Mouse (Mus musculus) heart, embryonic 13.5 days (tissue): ENCODE data around the gene Fam241a. TPM values are rescaled to one million over a fixed set of nuclear protein-coding genes. Genes with fewer than 3 reads are reported as not detected.
A peak's percentile ranks its signal among the peaks of the same experiment; 100 is the strongest.

Experiments used
- ATAC-seq: fragments of 200-750 bp; cut with Nextera tagmentation; 2 replicates; pipeline ENCODE4 v1.8.0; 2017; ENCODE audit warnings: moderate TSS enrichment; ENCODE audit not compliant: insufficient number of reproducible peaks, low FRiP score, low TSS enrichment; ENCODE audit errors: extremely low read depth
- H3K27ac ChIP-seq: fragments of 300-500 bp; sonication (generic); replicated peaks from 2 replicates; pipeline ENCODE4 v1.5.1; 2015; ENCODE audit warnings: moderate library complexity, mild to moderate bottlenecking, inconsistent platforms
- H3K27me3 ChIP-seq: fragments of 300-500 bp; sonication (generic); replicated peaks from 2 replicates; pipeline ENCODE4 v1.6.1; 2015; ENCODE audit warnings: mild to moderate bottlenecking, inconsistent platforms
- H3K36me3 ChIP-seq: fragments of 300-500 bp; sonication (generic); 2 replicates; pipeline ENCODE4 v1.6.1; 2015; ENCODE audit warnings: mild to moderate bottlenecking, inconsistent platforms
- H3K4me1 ChIP-seq: fragments of 300-500 bp; sonication (generic); 2 replicates; pipeline ENCODE4 v1.6.1; 2015; ENCODE audit warnings: inconsistent platforms
- H3K4me2 ChIP-seq: fragments of 300-500 bp; sonication (generic); 2 replicates; pipeline ENCODE4 v1.6.1; 2015; ENCODE audit warnings: inconsistent platforms, mild to moderate bottlenecking, moderate library complexity
- H3K4me3 ChIP-seq: fragments of 300-500 bp; sonication (generic); 2 replicates; pipeline ENCODE4 v1.5.1; 2015; ENCODE audit warnings: moderate library complexity, mild to moderate bottlenecking, inconsistent platforms
- H3K9ac ChIP-seq: fragments of 300-500 bp; sonication (generic); 2 replicates; pipeline ENCODE4 v1.6.1; 2015; ENCODE audit warnings: inconsistent platforms, mild to moderate bottlenecking, moderate library complexity
- H3K9me3 ChIP-seq: fragments of 300-500 bp; sonication (generic); 2 replicates; pipeline ENCODE4 v1.6.1; 2016; ENCODE audit warnings: inconsistent platforms
- WGBS: fragments of 180-500 bp; shearing (Covaris S2); methylation state at CpG from one replicate; pipeline ENCODE4 v1.1.7; 2015; ENCODE audit warnings: mixed read lengths; 5-methylcytosine and 5-hydroxymethylcytosine counted together
- polyA plus RNA-seq: library from polyadenylated mRNA; unstranded; fragments of >200 nt; fragmentation: Nextera tagmentation; extraction: Ambion mirVana; gene quantifications from 2 replicates; pipeline ENCODE4 v1.2.1, GENCODE M21; 2015

Gene Fam241a
- polyA plus RNA-seq, 1 experiment from 2014 or later: 6.9 TPM

DNA sequence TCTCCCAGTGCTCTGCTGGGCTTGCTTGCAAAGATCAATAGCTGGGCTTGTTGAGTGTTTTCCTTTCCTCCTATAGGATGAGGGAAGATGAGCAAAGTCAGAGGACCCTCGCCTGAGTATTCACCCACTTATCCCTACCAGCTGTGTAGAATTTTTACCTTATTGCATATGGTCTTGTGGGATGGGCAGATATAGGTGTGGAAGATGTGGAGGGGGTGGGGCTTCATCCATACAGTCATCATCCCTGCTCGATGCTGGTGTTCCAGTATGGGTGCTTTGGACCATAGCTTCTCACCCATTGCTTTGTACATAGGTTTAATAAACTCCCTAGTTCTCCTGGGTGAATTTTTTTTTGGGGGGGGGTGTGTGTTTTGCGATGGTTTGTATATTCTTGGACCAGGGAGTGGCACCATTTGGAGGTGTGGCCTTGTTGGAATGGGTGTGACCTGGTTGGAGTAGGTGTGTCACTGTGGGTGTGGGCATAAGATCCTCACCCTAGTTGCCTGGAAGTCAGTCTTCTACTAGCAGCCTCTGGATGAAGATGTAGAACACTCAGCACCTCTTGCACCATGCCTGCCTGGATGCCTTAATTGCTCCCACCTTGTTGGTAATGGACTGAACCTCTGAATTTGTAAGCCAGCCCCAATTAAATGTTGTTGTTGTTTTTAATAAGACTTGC, 19.7 kb upstream of the Fam241a start:
- H3K9me3 ChIP-seq: no peaks in the 10 kb centered on the region
- peaks cover 10% of the 10 kb centered on the region for H3K4me1 ChIP-seq
- H3K36me3 ChIP-seq: no peaks in the 10 kb centered on the region
- 83% methylated on average over 3 of the region's 3 CpGs for WGBS
- H3K27me3 ChIP-seq: no peaks in the 10 kb centered on the region
- no peak overlapping the region for H3K4me3 ChIP-seq
- no peak overlapping the region for H3K27ac ChIP-seq
- ATAC-seq: no peak
- no peak overlapping the region for H3K9ac ChIP-seq
- H3K4me2 ChIP-seq: no peak overlapping the region

DNA sequence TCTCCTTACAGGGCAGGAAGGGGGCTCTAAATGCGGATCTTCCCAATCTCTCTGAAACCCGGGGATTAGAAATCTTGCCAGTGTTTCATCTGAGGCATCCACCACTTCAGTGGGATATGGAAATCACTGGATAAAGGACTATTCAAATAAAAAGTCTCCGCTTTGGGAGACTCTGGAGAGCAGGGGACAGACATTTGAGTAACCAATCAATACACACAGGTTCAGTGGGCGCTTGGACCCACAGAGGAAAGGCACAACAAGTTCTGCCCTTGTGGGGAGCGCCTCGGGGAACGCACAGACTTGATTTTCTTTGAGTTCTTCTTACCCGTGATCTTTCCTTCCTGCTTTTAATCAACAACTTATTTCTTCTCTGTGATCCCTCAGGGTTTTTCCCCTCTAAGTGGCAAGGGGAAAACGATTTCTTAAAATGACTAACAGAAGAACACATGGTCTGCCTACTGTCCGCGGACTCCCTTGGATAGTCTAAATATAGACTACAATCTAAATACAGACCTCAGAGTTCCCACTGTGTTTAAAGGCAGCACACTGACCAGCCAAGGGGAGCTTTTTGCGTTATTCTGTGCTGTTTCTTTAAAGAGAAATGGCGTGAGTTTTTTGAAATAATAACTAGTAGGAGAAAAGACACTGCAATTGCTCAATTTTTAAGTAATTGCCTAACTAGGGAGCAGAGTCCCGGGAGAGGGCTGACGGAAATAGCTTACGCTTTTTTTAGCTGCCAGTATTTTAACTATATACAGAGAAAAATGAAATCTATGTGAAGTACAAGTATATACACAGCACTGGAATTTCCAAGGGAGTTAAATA, 18.0 kb upstream of the Fam241a start:
- peak overlapping the region; percentile 61 for H3K4me2 ChIP-seq
- peak; percentile 51; the same call in 1 of the 2 replicates for ATAC-seq
- peak overlapping the region; percentile 69 for H3K9ac ChIP-seq
- H3K4me1 ChIP-seq: peaks cover 10% of the 10 kb centered on the region
- peak overlapping the region; percentile 71 for H3K27ac ChIP-seq
- no peaks in the 10 kb centered on the region for H3K27me3 ChIP-seq
- no peaks in the 10 kb centered on the region for H3K36me3 ChIP-seq
- 23% methylated on average over 16 of the region's 16 CpGs for WGBS
- 0 out of 2 replicates have a peak, but pooled peaks cover 2% of the 10 kb centered on the region for H3K9me3 ChIP-seq
- H3K4me3 ChIP-seq: peak overlapping the region; percentile 36

GRCm38 (mm10) chr3:127909941-127910340, 13.8 kb upstream of the Fam241a start:
- Histone ChIP-seq H3K4me1 (peaks cover 10% of the 10 kb centered on the region), H3K9ac (no peak overlapping the region), H3K36me3 (no peaks in the 10 kb centered on the region), H3K9me3 (0 out of 2 replicates have a peak, but pooled peaks cover 3% of the 10 kb centered on the region), H3K27me3 (no peaks in the 10 kb centered on the region), H3K4me2 (no peak overlapping the region), H3K4me3 (no peak overlapping the region), H3K27ac (no peak overlapping the region)
- 62% methylated on average over 7 of the region's 7 CpGs for WGBS
- ATAC-seq: no peak

DNA sequence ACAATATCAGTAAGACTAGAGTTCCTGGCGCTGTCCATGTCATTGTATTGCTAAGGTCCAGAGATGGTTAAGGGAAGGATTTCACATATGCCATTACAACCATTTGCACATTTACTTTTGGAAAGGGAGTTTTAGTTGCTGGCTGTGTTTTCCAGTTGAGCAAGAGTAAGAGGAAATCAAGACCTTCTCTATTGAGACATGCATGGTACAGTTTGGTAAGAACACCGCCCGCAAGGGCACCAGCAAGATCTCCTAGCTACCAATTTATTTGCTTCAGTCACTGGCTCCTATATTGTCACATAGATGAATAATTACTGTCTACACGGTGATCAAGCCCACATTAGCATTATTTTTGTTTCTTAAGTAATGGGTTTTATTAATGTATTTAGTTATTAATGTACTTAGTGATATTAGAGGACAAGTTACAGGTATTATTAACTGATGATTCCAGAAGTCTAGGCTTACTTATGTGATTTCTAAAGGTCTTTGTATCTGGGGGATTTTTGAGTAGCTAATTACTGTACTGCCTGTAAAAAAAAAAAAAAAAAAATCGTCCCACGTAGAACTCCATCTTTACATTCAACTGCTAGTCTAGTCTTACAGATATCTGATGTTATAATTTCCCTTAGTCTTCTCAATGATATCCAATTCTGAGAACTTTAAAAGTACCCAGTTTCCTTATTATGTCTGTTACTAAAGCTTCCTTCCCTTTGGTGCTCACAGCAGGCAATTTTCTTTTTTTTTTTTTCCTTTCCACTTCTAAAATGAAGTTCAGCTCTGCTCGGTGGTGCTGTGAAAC, 944 bp downstream of the Fam241a start:
- no peaks in the 10 kb centered on the region for H3K36me3 ChIP-seq
- ATAC-seq: no peak
- peak overlapping the region; percentile 79 for H3K27ac ChIP-seq
- no peaks in the 10 kb centered on the region for H3K27me3 ChIP-seq
- H3K9me3 ChIP-seq: no peaks in the 10 kb centered on the region
- 44% methylated on average over 7 of the region's 7 CpGs for WGBS
- H3K4me3 ChIP-seq: peak overlapping the region; percentile 86
- H3K4me2 ChIP-seq: peak overlapping the region; percentile 79
- peak overlapping the region; percentile 86 for H3K9ac ChIP-seq
- H3K4me1 ChIP-seq: peaks cover 28% of the 10 kb centered on the region

DNA sequence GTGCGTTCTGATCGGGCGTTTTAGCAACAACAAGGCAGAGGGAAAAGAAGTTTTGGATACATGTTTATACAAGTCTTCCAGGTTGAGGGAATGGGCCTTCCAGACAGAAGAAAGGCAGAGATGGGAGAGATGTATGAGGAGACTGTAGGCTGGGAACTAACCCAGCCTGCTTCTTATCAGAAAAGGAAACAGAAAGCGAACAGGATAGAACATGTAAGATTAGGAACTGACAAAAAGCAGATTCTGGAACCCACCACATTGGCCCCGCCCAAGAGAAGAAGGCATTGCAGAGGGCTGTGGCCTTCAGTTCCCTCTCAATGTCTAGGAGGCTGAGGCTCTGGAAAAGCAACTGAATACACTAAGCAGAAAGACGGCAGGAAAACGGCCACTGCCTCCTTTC, 2.2 kb downstream of the Fam241a start:
- Histone ChIP-seq H3K4me3 (peak overlapping the region; percentile 8; the same call in 1 of the 2 replicates), H3K4me1 (peaks cover 28% of the 10 kb centered on the region), H3K9me3 (no peaks in the 10 kb centered on the region), H3K9ac (no peak overlapping the region), H3K27ac (peak overlapping the region; percentile 5; the same call in 1 of the 2 replicates), H3K36me3 (no peaks in the 10 kb centered on the region), H3K4me2 (peak overlapping the region; percentile 43), H3K27me3 (no peaks in the 10 kb centered on the region)
- no peak for ATAC-seq
- 59% methylated on average over 7 of the region's 7 CpGs for WGBS

GRCm38 (mm10) chr3:127891906-127892305, 4.2 kb downstream of the Fam241a start:
- 60% methylated on average over 10 of the region's 10 CpGs for WGBS
- Histone ChIP-seq H3K4me2 (no peak overlapping the region), H3K9me3 (no peaks in the 10 kb centered on the region), H3K27ac (no peak overlapping the region), H3K9ac (no peak overlapping the region), H3K4me1 (peaks cover 28% of the 10 kb centered on the region), H3K27me3 (no peaks in the 10 kb centered on the region), H3K36me3 (no peaks in the 10 kb centered on the region), H3K4me3 (no peak overlapping the region)
- ATAC-seq: no peak

GRCm38 (mm10) chr3:127890008-127890407, 6.1 kb downstream of the Fam241a start:
- no peaks in the 10 kb centered on the region for H3K27me3 ChIP-seq
- H3K4me2 ChIP-seq: no peak overlapping the region
- H3K4me3 ChIP-seq: no peak overlapping the region
- no peaks in the 10 kb centered on the region for H3K9me3 ChIP-seq
- ATAC-seq: no peak
- H3K27ac ChIP-seq: no peak overlapping the region
- peaks cover 27% of the 10 kb centered on the region for H3K4me1 ChIP-seq
- H3K36me3 ChIP-seq: no peaks in the 10 kb centered on the region
- no peak overlapping the region for H3K9ac ChIP-seq

GRCm38 (mm10) chr3:127889570-127889969, 6.6 kb downstream of the Fam241a start:
- no peaks in the 10 kb centered on the region for H3K36me3 ChIP-seq
- no peak for ATAC-seq
- 31% methylated on average over 3 of the region's 3 CpGs for WGBS
- no peak overlapping the region for H3K9ac ChIP-seq
- no peak overlapping the region for H3K4me3 ChIP-seq
- H3K27ac ChIP-seq: no peak overlapping the region
- peaks cover 22% of the 10 kb centered on the region for H3K4me1 ChIP-seq
- no peaks in the 10 kb centered on the region for H3K27me3 ChIP-seq
- no peaks in the 10 kb centered on the region for H3K9me3 ChIP-seq
- no peak overlapping the region for H3K4me2 ChIP-seq

- Histone ChIP-seq H3K9ac (no peak overlapping the region), H3K4me3 (no peak overlapping the region), H3K9me3 (no peaks in the 10 kb centered on the region), H3K4me1 (peaks cover 8% of the 10 kb centered on the region), H3K27me3 (no peaks in the 10 kb centered on the region), H3K27ac (no peak overlapping the region), H3K36me3 (no peaks in the 10 kb centered on the region), H3K4me2 (no peak overlapping the region)
- no peak; the same call in 1 of the 2 replicates for ATAC-seq
- 26% methylated on average over 2 of the region's 2 CpGs for WGBS
These were observed 14.4 kb downstream of the Fam241a start for GRCm38 (mm10) chr3:127881684-127882083.

- H3K4me3 ChIP-seq: no peak overlapping the region
- H3K4me2 ChIP-seq: no peak overlapping the region
- ATAC-seq: no peak
- H3K9ac ChIP-seq: no peak overlapping the region
- H3K36me3 ChIP-seq: no peaks in the 10 kb centered on the region
- WGBS: 78% methylated on average over 3 of the region's 3 CpGs
- no peaks in the 10 kb centered on the region for H3K27me3 ChIP-seq
- H3K9me3 ChIP-seq: no peaks in the 10 kb centered on the region
- peaks cover 8% of the 10 kb centered on the region for H3K4me1 ChIP-seq
- H3K27ac ChIP-seq: no peak overlapping the region
These were observed 16.2 kb downstream of the Fam241a start for GRCm38 (mm10) chr3:127879968-127880367.

DNA sequence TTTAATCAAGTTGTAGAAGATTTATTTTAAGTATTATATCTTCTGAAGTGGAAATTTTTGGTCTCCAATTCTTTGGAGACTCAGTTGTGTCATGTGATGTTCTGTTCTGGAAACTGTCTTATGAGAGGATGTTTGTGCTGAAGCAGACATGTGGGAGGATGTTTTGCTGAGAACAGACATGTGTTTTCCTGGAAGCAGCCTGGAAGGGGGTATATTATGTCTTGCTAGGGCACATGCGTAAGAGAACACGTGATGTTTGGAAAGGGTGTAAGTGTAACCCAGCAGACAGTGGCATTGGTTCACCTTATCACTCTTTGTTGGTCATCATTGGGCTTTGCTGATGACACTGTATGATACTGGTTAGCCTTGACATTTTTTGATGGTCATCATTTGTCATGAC, 20.6 kb downstream of the Fam241a start:
- WGBS: 88% methylated on average over 2 of the region's 2 CpGs
- Histone ChIP-seq H3K9me3 (no peaks in the 10 kb centered on the region), H3K36me3 (no peaks in the 10 kb centered on the region), H3K27me3 (no peaks in the 10 kb centered on the region), H3K4me1 (peaks cover 11% of the 10 kb centered on the region), H3K9ac (no peak overlapping the region), H3K4me3 (no peak overlapping the region), H3K4me2 (no peak overlapping the region), H3K27ac (no peak overlapping the region)
- ATAC-seq: no peak
